ENCODE assay signal across 8 mouse cellular contexts in genomic region chr4:102228953-102229586, GRCm38 (mm10).
DNase-seq lines count a peak whose midpoint lies in the region; ATAC-seq lines count a peak whose summit lies in the region.

No protein-coding gene starts in this region.

- no peaks in the 10 kb centered on the region for H3K4me1 ChIP-seq in midbrain, embryonic 11.5 days (ENCODE audit: control insufficient read depth, insufficient read depth, low read length)

- DNase-seq in heart, adult 8-10 months (ENCODE audit: low spot score): peak; percentile 13
- DNase-seq in heart, adult 11 months: no peak
- peak; percentile 61 for DNase-seq in 3T3-L1 (ENCODE audit: low read depth, low spot score)
- DNase-seq in adrenal gland, postnatal 25 days: peak; percentile 30
- DNase-seq in fibroblast of lung, adult 2 months (ENCODE audit: low read depth): peak; percentile 16
- peak; percentile 28 to 71 for DNase-seq in layer of hippocampus, adult 18-20 months (ENCODE audit: low spot score in 2 of 2)
- DNase-seq in midbrain, embryonic 11.5 days (ENCODE audit: low spot score, missing footprints): peak; percentile 84
- no peak for DNase-seq in B cell, adult 2 months

- H3K36me3 ChIP-seq in midbrain, embryonic 11.5 days (ENCODE audit: control insufficient read depth, insufficient read depth, low read length): no peaks in the 10 kb centered on the region

- no peak overlapping the region for H3K4me3 ChIP-seq in midbrain, embryonic 11.5 days (ENCODE audit: low read depth, low read length)

- no peak overlapping the region for H3K4me2 ChIP-seq in midbrain, embryonic 11.5 days

- no peaks in the 10 kb centered on the region for H3K9me3 ChIP-seq in midbrain, embryonic 11.5 days (ENCODE audit: control insufficient read depth, low read length)

- H3K9ac ChIP-seq in midbrain, embryonic 11.5 days (ENCODE audit: low read length): no peak overlapping the region

- 64% methylated on average over 7 of the region's 7 CpGs for WGBS in midbrain, embryonic 11.5 days

- no peak for ATAC-seq in midbrain, embryonic 11.5 days (ENCODE audit: low FRiP score)

- no peaks in the 10 kb centered on the region for H3K27me3 ChIP-seq in midbrain, embryonic 11.5 days (ENCODE audit: control insufficient read depth, insufficient read depth, low read length)

- no peak overlapping the region for H3K27ac ChIP-seq in midbrain, embryonic 11.5 days (ENCODE audit: low read depth, low read length)

Comparison
In these comparisons a context has a peak if more than half of its experiments do, and no peak if none do; other contexts are left out.
1. DNase-seq: peak in heart, adult 8-10 months (single experiment), 3T3-L1 (single experiment), adrenal gland, postnatal 25 days (single experiment), fibroblast of lung, adult 2 months (single experiment), layer of hippocampus, adult 18-20 months (2 of 2) and midbrain, embryonic 11.5 days (single experiment); none in heart, adult 11 months (single experiment) and B cell, adult 2 months (0 of 2).